Mouse (Mus musculus): Measurements from ENCODE around the gene Abr.

The Abr gene

GRCm38 (mm10) chr11:76566081-76566480 is 56.0 kb downstream of the Abr start:
- DNase-seq = peak; percentile 52

- no peak for DNase-seq
Observed at GRCm38 (mm10) chr11:76562584-76562983, 59.5 kb downstream of the Abr start.

DNA sequence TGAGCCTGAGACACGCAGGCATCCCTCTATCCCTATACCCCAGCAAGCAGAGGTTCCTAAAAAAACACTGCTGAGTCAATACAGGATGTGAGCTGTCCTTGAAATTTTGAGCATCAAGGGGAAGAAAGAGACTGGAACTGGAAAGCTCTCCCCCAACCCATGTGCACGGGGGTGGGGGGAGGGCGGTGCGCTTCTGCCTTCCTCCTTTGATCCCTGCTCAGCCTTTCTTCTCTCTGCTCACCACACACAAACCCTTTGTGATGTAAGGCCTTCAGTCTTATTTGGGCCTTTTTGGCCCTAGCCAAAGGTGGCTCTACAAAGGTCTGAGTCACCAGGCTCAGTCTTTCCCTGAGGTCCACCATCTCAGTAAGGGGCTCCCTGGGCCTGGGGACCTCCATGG is 59.9 kb downstream of the Abr start:
- DNase-seq = no peak

DNA sequence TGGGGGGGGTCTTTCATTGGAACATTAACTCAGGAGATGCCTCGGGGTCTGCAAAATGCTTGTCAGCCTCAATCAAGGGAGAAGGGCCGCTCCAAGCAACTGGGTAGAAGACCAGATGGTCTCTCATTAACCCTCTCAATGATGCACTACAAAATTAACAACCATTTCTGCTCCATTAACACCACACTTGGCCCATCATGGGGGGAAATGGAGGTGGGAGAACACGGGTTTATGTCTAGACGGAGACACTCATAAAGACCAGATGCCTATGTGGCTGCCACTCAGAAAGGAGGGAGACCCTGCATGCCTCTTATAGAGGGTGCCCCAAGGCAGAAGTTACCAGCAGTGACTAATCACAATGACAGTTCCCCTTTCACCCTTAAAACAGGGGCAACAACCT is 64.3 kb downstream of the Abr start:
- no peak for DNase-seq

- no peak for DNase-seq
Observed at GRCm38 (mm10) chr11:76548153-76548721, 73.9 kb downstream of the Abr start.

DNA sequence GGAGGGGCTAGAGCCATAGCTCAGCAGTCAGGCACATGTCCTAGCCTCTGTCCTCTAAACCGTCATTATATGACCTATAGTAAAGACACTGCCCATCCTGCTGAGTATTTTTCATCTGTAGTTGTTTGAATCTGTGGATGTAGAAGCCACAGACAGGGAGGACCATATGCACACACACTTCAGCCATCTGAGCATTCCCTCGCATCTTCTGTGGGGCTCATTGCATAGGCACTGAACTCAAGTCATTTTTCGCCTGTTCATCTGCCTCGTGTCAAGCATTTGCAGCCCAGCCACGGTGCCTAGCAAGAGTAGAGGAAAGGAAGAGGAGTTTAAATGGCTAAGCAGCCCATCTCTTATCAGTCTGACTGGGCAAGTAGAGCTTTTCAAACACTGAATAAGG is 74.7 kb downstream of the Abr start:
- no peak for DNase-seq

DNA sequence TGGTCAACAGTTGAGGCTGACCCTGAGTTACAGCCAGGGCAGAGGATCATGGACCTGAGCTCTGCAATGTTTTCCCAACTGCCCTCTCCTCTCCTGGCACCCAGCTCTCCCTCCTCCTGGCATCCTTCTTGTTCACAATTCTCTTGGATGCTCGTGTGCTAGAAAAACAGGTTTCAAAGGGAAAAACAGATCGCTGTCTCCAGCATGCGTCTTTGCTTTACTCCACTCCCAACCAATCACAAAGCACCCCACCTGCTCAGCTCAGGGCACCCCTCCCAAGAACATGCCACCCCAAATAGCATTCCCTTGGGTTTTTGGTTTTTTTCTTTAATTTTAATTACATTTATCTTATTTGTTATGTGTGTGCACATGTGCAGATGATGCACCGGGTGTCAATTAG is 75.7 kb downstream of the Abr start:
- DNase-seq = no peak

- DNase-seq = no peak
Observed at GRCm38 (mm10) chr11:76543300-76543699, 78.8 kb downstream of the Abr start.

- DNase-seq = peak; percentile 74
Observed at GRCm38 (mm10) chr11:76540973-76541372, 81.1 kb downstream of the Abr start.

- no peak for DNase-seq
Observed at GRCm38 (mm10) chr11:76537401-76537800, 84.7 kb downstream of the Abr start.

GRCm38 (mm10) chr11:76536576-76537354 is 85.3 kb downstream of the Abr start:
- DNase-seq = no peak

- no peak for DNase-seq
Observed at GRCm38 (mm10) chr11:76532001-76532400, 90.1 kb downstream of the Abr start.

- DNase-seq = no peak
Observed at GRCm38 (mm10) chr11:76530966-76531678, 91.0 kb downstream of the Abr start.

- no peak for DNase-seq
Observed at GRCm38 (mm10) chr11:76530168-76530935, 91.8 kb downstream of the Abr start.

GRCm38 (mm10) chr11:76529352-76530141 is 92.6 kb downstream of the Abr start:
- no peak for DNase-seq

DNA sequence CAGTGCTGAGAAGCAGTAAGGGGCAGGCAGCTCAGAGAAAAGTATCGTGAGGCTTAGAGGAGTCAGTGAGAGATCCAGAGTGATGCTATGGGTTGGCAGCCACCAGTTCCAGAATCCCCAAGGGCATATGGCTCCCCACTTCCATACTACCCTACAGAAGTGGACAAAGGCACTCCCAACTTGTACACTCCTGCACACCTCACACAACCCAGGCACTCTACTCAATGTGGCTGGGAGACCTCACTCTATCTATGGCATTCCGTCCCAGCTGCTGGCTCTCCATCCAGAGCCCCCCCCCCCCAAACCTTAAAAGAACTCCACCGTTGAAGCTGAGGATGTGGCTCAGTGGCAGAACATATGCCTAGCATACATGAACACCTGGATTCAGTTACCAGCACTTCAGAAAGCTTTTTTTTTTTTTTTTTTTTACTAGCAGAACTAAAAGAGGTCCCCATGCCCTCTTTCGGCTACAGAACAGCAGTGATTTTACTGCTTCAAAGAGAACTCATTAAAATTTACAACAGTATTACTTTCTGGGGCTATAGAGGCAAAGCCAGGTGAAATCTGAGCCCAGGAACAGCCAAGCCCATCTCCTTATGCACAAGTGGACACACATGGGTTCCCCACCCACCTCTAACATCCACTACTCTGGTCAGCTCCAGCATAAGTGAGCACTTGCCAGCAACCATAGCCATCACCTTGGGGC is 96.3 kb downstream of the Abr start:
- peak; percentile 37 for DNase-seq

DNA sequence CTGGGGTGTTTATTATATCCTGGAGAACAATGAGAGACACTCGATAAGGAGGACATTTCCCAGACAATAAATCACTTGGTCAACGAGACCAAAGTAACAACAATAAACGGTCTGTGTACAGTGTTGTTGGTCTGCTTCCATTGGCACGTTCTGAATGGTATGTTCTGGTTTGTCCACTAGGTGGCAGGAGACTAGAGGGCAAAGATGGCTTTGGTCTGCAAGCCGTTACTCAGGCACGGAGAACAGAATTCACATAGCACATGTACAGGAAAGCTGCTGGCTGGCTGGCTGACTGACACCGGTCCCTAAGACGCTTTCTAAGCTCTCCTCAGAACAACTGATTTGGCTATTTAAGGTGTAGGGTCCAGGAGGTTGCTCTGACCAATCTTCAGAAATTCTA is 97.2 kb downstream of the Abr start:
- DNase-seq = peak; percentile 82

GRCm38 (mm10) chr11:76523356-76523755 is 98.8 kb downstream of the Abr start:
- peak; percentile 78 for DNase-seq

- no peak for DNase-seq
Observed at GRCm38 (mm10) chr11:76520889-76521288, 101.2 kb downstream of the Abr start.

- no peak for DNase-seq
Observed at GRCm38 (mm10) chr11:76518613-76519012, 103.5 kb downstream of the Abr start.

DNA sequence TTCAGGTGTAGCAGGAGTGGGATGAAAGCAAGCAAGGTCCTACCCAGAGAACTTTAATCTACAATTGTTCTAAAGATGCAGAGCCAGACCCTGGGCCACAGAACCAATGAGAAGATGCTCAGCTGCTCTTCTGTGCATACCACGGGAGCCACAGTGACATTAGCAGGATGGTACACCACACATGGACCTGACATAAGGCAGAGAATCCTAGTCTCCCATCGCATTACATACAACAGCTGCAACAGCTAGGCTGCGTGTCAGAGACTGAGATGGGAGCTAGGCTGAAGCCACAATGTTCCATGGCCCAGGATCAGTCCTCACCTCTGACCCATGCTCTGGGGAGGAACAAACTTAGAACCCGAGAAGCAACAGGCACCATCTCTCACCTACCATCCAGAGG is 104.0 kb downstream of the Abr start:
- DNase-seq = no peak

DNA sequence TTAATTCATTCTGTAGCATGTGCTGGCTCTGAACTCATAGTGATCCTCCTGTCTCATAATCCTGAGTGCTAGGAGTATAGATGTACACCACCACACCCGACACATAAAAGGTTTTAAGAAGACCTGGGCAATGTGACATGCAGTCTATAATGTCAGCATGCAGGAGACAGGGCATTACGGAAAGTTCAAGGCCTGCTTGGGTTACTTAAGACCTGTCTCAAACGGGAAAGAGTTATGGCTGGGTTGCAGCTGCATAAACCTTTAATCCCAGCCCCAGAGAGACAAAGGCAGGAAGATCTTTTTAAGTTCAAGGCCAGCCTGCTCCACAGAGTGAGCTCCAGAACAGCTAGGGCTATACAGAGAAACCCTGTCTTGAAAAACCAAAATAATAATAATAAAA is 105.2 kb downstream of the Abr start:
- DNase-seq = no peak

Measured in embryo, embryonic 11 days (tissue).